Mouse (Mus musculus): Measurements from ENCODE around the gene Tnfaip8l1. TPM values are rescaled to one million over a fixed set of nuclear protein-coding genes. Genes with fewer than 3 reads are reported as not detected.

The Tnfaip8l1 gene
- 0.07 TPM for polyA plus RNA-seq (2014; fragmentation: Illumina TruSeq; extraction: RNeasy Lipid Tissue Mini Kit (QIAGEN cat#74804); ENCODE audit: low read depth, low replicate concordance)

GRCm38 (mm10) chr17:56162231-56162774, at the start of gene Tnfaip8l1:
Tnfaip8l1 (plus strand) TSS chr17:56162477.

GRCm38 (mm10) chr17:56117251-56117710, 45.0 kb upstream of the Tnfaip8l1 start, which contains the start of gene Plin5:
Plin5 (minus strand) TSS chr17:56117596.

GRCm38 (mm10) chr17:56121826-56122225, 40.5 kb upstream of the Tnfaip8l1 start, which contains the start of gene Lrg1:
Lrg1 (minus strand) TSS chr17:56122001.

GRCm38 (mm10) chr17:56139858-56140595, 22.2 kb upstream of the Tnfaip8l1 start, which contains the start of gene Sema6b:
Sema6b (minus strand) TSS chr17:56140343.

GRCm38 (mm10) chr17:56183658-56184103, 21.4 kb downstream of the Tnfaip8l1 start, which contains the start of gene Mydgf:
Mydgf (minus strand) TSS chr17:56183920.

GRCm38 (mm10) chr17:56218377-56219191, 56.3 kb downstream of the Tnfaip8l1 start, which contains the start of gene Dpp9:
Dpp9 (minus strand) TSS chr17:56218905.

Other genes starting within 250 kb of the Tnfaip8l1 start
- gene Zfp119b, start 213.0 kb upstream of the Tnfaip8l1 start, polyA plus RNA-seq (2014; fragmentation: Illumina TruSeq; extraction: RNeasy Lipid Tissue Mini Kit (QIAGEN cat#74804); ENCODE audit: low read depth, low replicate concordance) = 5.8 TPM
- not detected for gene Ebi3, start 209.8 kb upstream of the Tnfaip8l1 start, polyA plus RNA-seq (2014; fragmentation: Illumina TruSeq; extraction: RNeasy Lipid Tissue Mini Kit (QIAGEN cat#74804); ENCODE audit: low read depth, low replicate concordance)
- 1.1 TPM for gene Yju2, start 203.4 kb upstream of the Tnfaip8l1 start, polyA plus RNA-seq (2014; fragmentation: Illumina TruSeq; extraction: RNeasy Lipid Tissue Mini Kit (QIAGEN cat#74804); ENCODE audit: low read depth, low replicate concordance)
- not detected for gene Shd, start 192.0 kb upstream of the Tnfaip8l1 start, polyA plus RNA-seq (2014; fragmentation: Illumina TruSeq; extraction: RNeasy Lipid Tissue Mini Kit (QIAGEN cat#74804); ENCODE audit: low read depth, low replicate concordance)
- gene Fsd1, start 176.0 kb upstream of the Tnfaip8l1 start, polyA plus RNA-seq (2014; fragmentation: Illumina TruSeq; extraction: RNeasy Lipid Tissue Mini Kit (QIAGEN cat#74804); ENCODE audit: low read depth, low replicate concordance) = not detected
- gene Stap2, start 156.9 kb upstream of the Tnfaip8l1 start, polyA plus RNA-seq (2014; fragmentation: Illumina TruSeq; extraction: RNeasy Lipid Tissue Mini Kit (QIAGEN cat#74804); ENCODE audit: low read depth, low replicate concordance) = 2.7 TPM
- not detected for gene Mpnd, start 156.8 kb upstream of the Tnfaip8l1 start, polyA plus RNA-seq (2014; fragmentation: Illumina TruSeq; extraction: RNeasy Lipid Tissue Mini Kit (QIAGEN cat#74804); ENCODE audit: low read depth, low replicate concordance)
- gene Sh3gl1, start 125.8 kb upstream of the Tnfaip8l1 start, polyA plus RNA-seq (2014; fragmentation: Illumina TruSeq; extraction: RNeasy Lipid Tissue Mini Kit (QIAGEN cat#74804); ENCODE audit: low read depth, low replicate concordance) = 1.3 TPM
- 9.1 TPM for gene Chaf1a, start 122.0 kb upstream of the Tnfaip8l1 start, polyA plus RNA-seq (2014; fragmentation: Illumina TruSeq; extraction: RNeasy Lipid Tissue Mini Kit (QIAGEN cat#74804); ENCODE audit: low read depth, low replicate concordance)
- 116 TPM for gene Ubxn6, start 87.4 kb upstream of the Tnfaip8l1 start, polyA plus RNA-seq (2014; fragmentation: Illumina TruSeq; extraction: RNeasy Lipid Tissue Mini Kit (QIAGEN cat#74804); ENCODE audit: low read depth, low replicate concordance)
- 8.6 TPM for gene Hdgfl2, start 82.8 kb upstream of the Tnfaip8l1 start, polyA plus RNA-seq (2014; fragmentation: Illumina TruSeq; extraction: RNeasy Lipid Tissue Mini Kit (QIAGEN cat#74804); ENCODE audit: low read depth, low replicate concordance)
- gene Plin4, start 52.7 kb upstream of the Tnfaip8l1 start, polyA plus RNA-seq (2014; fragmentation: Illumina TruSeq; extraction: RNeasy Lipid Tissue Mini Kit (QIAGEN cat#74804); ENCODE audit: low read depth, low replicate concordance) = 0.07 TPM
- 0.46 TPM for gene Plin5, start 44.9 kb upstream of the Tnfaip8l1 start, polyA plus RNA-seq (2014; fragmentation: Illumina TruSeq; extraction: RNeasy Lipid Tissue Mini Kit (QIAGEN cat#74804); ENCODE audit: low read depth, low replicate concordance)
- not detected for gene Lrg1, start 40.5 kb upstream of the Tnfaip8l1 start, polyA plus RNA-seq (2014; fragmentation: Illumina TruSeq; extraction: RNeasy Lipid Tissue Mini Kit (QIAGEN cat#74804); ENCODE audit: low read depth, low replicate concordance)
- gene Sema6b, start 22.1 kb upstream of the Tnfaip8l1 start, polyA plus RNA-seq (2014; fragmentation: Illumina TruSeq; extraction: RNeasy Lipid Tissue Mini Kit (QIAGEN cat#74804); ENCODE audit: low read depth, low replicate concordance) = not detected
- 9.1 TPM for gene Mydgf, start 21.4 kb downstream of the Tnfaip8l1 start, polyA plus RNA-seq (2014; fragmentation: Illumina TruSeq; extraction: RNeasy Lipid Tissue Mini Kit (QIAGEN cat#74804); ENCODE audit: low read depth, low replicate concordance)
- gene Dpp9, start 56.4 kb downstream of the Tnfaip8l1 start, polyA plus RNA-seq (2014; fragmentation: Illumina TruSeq; extraction: RNeasy Lipid Tissue Mini Kit (QIAGEN cat#74804); ENCODE audit: low read depth, low replicate concordance) = 0.27 TPM
- 1.0 TPM for gene Fem1a, start 94.3 kb downstream of the Tnfaip8l1 start, polyA plus RNA-seq (2014; fragmentation: Illumina TruSeq; extraction: RNeasy Lipid Tissue Mini Kit (QIAGEN cat#74804); ENCODE audit: low read depth, low replicate concordance)
- gene Ticam1, start 114.3 kb downstream of the Tnfaip8l1 start, polyA plus RNA-seq (2014; fragmentation: Illumina TruSeq; extraction: RNeasy Lipid Tissue Mini Kit (QIAGEN cat#74804); ENCODE audit: low read depth, low replicate concordance) = not detected
- 4.0 TPM for gene Plin3, start 130.4 kb downstream of the Tnfaip8l1 start, polyA plus RNA-seq (2014; fragmentation: Illumina TruSeq; extraction: RNeasy Lipid Tissue Mini Kit (QIAGEN cat#74804); ENCODE audit: low read depth, low replicate concordance)
- 61.7 TPM for gene Arrdc5, start 137.8 kb downstream of the Tnfaip8l1 start, polyA plus RNA-seq (2014; fragmentation: Illumina TruSeq; extraction: RNeasy Lipid Tissue Mini Kit (QIAGEN cat#74804); ENCODE audit: low read depth, low replicate concordance)
- gene Uhrf1, start 140.8 kb downstream of the Tnfaip8l1 start, polyA plus RNA-seq (2014; fragmentation: Illumina TruSeq; extraction: RNeasy Lipid Tissue Mini Kit (QIAGEN cat#74804); ENCODE audit: low read depth, low replicate concordance) = 22.3 TPM
- gene Kdm4b, start 163.6 kb downstream of the Tnfaip8l1 start, polyA plus RNA-seq (2014; fragmentation: Illumina TruSeq; extraction: RNeasy Lipid Tissue Mini Kit (QIAGEN cat#74804); ENCODE audit: low read depth, low replicate concordance) = 1.2 TPM